Mouse (Mus musculus) CD4-positive naive resting alpha-beta T cell, adult 76 days (primary cell): ENCODE measurements around the gene Insig1. TPM values are rescaled to one million over a fixed set of nuclear protein-coding genes. Genes with fewer than 3 reads are reported as not detected.

Experiments
- total RNA-seq: library from RNA; stranded (reverse); gene quantifications from one replicate; pipeline ENCODE4 v1.2.4, GENCODE M21; 2023

The Insig1 gene
- total RNA-seq, result 158 TPM

GRCm38 (mm10) chr5:28070828-28071455 is at the start of gene Insig1:
Gene Insig1, plus strand, starts transcription at chr5:28071363.

Other genes starting within 250 kb of the Insig1 start
- gene Htr5a, start 229.2 kb upstream of the Insig1 start, total RNA-seq, result not detected
- gene En2, start 94.3 kb downstream of the Insig1 start, total RNA-seq, result not detected
- gene Cnpy1, start 174.4 kb downstream of the Insig1 start, total RNA-seq, result not detected
- gene Rbm33, start 245.8 kb downstream of the Insig1 start, total RNA-seq, result 175 TPM